21 mouse cellular contexts compared by ENCODE assay signal in the genomic region with DNA sequence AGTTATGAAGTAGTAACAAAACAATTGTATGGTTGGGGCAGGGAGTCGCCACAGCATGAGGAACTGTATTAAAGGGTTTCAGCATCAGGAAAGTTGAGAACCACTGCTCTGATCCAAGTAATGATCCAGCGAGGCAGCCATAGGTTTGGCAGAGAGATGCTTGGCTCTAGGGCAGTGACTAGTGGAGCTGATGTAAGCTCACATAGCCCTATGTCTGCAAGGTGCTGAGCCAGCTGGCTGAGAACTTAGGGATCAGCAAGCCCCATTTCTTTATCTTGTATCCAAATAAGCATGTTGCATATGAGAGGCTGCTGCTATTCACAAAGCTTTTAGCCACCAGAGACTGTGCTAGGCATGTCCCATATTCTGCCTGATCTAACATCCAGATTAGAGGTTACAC.
"Had no signal": no experiment of that assay in that cellular context is flagged by ENCODE, and none has a peak within 500 bp of the region (broad histone marks: within the 10 kb centered on the region; RNA-seq: fewer than 3 reads in every experiment).

No protein-coding gene starts in this region.

- H3K4me1 ChIP-seq: liver, embryonic 12.5 days; liver, embryonic 15.5 days; megakaryocyte, embryonic 14.5 days; midbrain, embryonic 13.5 days; stomach, embryonic 15.5 days had no signal

- H3K9me3 ChIP-seq: limb, embryonic 10.5 days; limb, embryonic 13.5 days; liver, embryonic 12.5 days; liver, embryonic 15.5 days; lung, embryonic 15.5 days; megakaryocyte, embryonic 14.5 days; midbrain, embryonic 10.5 days; midbrain, embryonic 13.5 days; neural tube, embryonic 12.5 days; stomach, embryonic 15.5 days had no signal

- H3K27me3 ChIP-seq: limb, embryonic 13.5 days; liver, embryonic 12.5 days; liver, embryonic 15.5 days; lung, embryonic 15.5 days; megakaryocyte, embryonic 14.5 days; midbrain, embryonic 13.5 days; neural tube, embryonic 12.5 days; stomach, embryonic 15.5 days had no signal

- H3K27ac ChIP-seq: kidney, postnatal 0 days; layer of hippocampus, adult 2 months; limb, embryonic 10.5 days; limb, embryonic 13.5 days; liver, embryonic 12.5 days; liver, embryonic 15.5 days; lung, embryonic 15.5 days; midbrain, embryonic 10.5 days; midbrain, embryonic 13.5 days; neural tube, embryonic 12.5 days; stomach, embryonic 15.5 days had no signal

- H3K36me3 ChIP-seq: limb, embryonic 10.5 days; limb, embryonic 13.5 days; liver, embryonic 12.5 days; liver, embryonic 15.5 days; lung, embryonic 15.5 days; midbrain, embryonic 10.5 days; midbrain, embryonic 13.5 days; neural tube, embryonic 12.5 days; stomach, embryonic 15.5 days had no signal

- H3K4me3 ChIP-seq: layer of hippocampus, adult 2 months; limb, embryonic 10.5 days; limb, embryonic 13.5 days; liver, embryonic 12.5 days; liver, embryonic 15.5 days; lung, embryonic 15.5 days; megakaryocyte, embryonic 14.5 days; midbrain, embryonic 10.5 days; midbrain, embryonic 13.5 days; neural tube, embryonic 12.5 days; stomach, embryonic 15.5 days had no signal

- DNase-seq: kidney, adult 2 months; kidney, postnatal 25 days; layer of hippocampus, adult 9-11 months; liver; lung, adult 18-20 months; lung, postnatal 10 days; lung, postnatal 36 days; spleen, adult 18-20 months; thymus, postnatal 25 days had no signal
